Mouse (Mus musculus) E14TG2a.4 (cell line): ENCODE measurements around the gene Tfec.

Experiments used
- CTCF ChIP-seq: conservative IDR thresholded peaks from 2 replicates; pipeline ENCODE4 v1.5.1; 2014; ENCODE audit warnings: low read length
- POU5F1 ChIP-seq: IDR thresholded peaks from 2 replicates; pipeline ENCODE4 v1.6.1; 2014; ENCODE audit warnings: low read length, borderline replicate concordance

- no peak for TF ChIP-seq CTCF
- no peak for TF ChIP-seq POU5F1
Measured at GRCm38 (mm10) chr6:16870067-16870466, 28.2 kb downstream of the Tfec start.
